Mouse (Mus musculus) kidney, postnatal 14 days (tissue): ENCODE data around the gene Ankrd31.

Experiments
- DNase-seq: peaks from one replicate; pipeline ENCODE4 v3.0.0; 2022; ENCODE audit warnings: mixed read lengths

Ankrd31 gene

GRCm38 (mm10) chr13:96943571-96943970, 195.5 kb downstream of the Ankrd31 start:
- DNase-seq: peak; percentile 76

- no peak for DNase-seq
These were observed 197.7 kb downstream of the Ankrd31 start for GRCm38 (mm10) chr13:96945748-96946147.

GRCm38 (mm10) chr13:96947722-96948121, 199.7 kb downstream of the Ankrd31 start:
- DNase-seq: no peak

DNA sequence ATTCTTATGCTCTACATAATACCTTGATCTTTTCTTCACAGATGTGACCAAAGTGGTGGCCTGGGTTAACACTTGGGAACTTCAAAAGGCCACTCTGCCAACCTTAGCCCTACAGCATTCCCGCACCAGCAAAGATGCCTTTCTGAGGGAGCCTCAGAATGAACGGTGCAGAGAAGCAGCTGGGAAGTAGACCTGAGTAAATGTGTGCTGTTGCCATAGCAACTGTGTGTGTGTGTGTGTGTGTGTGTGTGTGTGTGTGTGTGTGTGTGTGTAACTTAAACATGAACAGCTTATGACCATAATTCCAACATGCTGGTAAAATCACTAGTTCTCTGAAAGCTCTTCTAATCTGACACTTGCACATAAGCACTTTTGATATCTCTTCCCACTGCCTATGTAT, 203.8 kb downstream of the Ankrd31 start:
- DNase-seq: no peak

GRCm38 (mm10) chr13:96956466-96956865, 208.4 kb downstream of the Ankrd31 start:
- no peak for DNase-seq
